Mouse (Mus musculus) forebrain, embryonic 16.5 days (tissue): ENCODE results near the gene Tpra1. TPM values are rescaled to one million over a fixed set of nuclear protein-coding genes. Genes with fewer than 3 reads are reported as not detected.

Experiments used
- ATAC-seq: fragments of 200-750 bp; cut with Nextera tagmentation; 2 replicates; pipeline ENCODE4 v1.8.0; 2017; ENCODE audit warnings: mild to moderate bottlenecking, moderate library complexity
- H3K27ac ChIP-seq: fragments of 300-500 bp; sonication (generic); 2 replicates; pipeline ENCODE4 v1.5.1; 2014; ENCODE audit warnings: low read length, control low read depth
- H3K27me3 ChIP-seq: fragments of 300-500 bp; sonication (generic); replicated peaks from 2 replicates; pipeline ENCODE4 v1.6.1; 2014; ENCODE audit warnings: low read length; ENCODE audit not compliant: control insufficient read depth, insufficient read depth
- H3K36me3 ChIP-seq: fragments of 300-500 bp; sonication (generic); 2 replicates; pipeline ENCODE4 v1.6.1; 2014; ENCODE audit not compliant: control insufficient read depth, insufficient read depth
- H3K4me1 ChIP-seq: fragments of 300-500 bp; sonication (generic); replicated peaks from 2 replicates; pipeline ENCODE4 v1.6.1; 2014; ENCODE audit warnings: low read length; ENCODE audit not compliant: control insufficient read depth, insufficient read depth
- H3K4me2 ChIP-seq: fragments of 300-500 bp; sonication (generic); 2 replicates; pipeline ENCODE4 v1.6.1; 2014; ENCODE audit warnings: mild to moderate bottlenecking, low read length, control low read depth
- H3K4me3 ChIP-seq: fragments of 300-500 bp; sonication (generic); replicated peaks from 2 replicates; pipeline ENCODE4 v1.5.1; 2014; ENCODE audit warnings: mild to moderate bottlenecking, low read length, control low read depth
- H3K9ac ChIP-seq: fragments of 300-500 bp; sonication (generic); replicated peaks from 2 replicates; pipeline ENCODE4 v1.6.1; 2014; ENCODE audit warnings: low read depth, low read length, control low read depth
- H3K9me3 ChIP-seq: fragments of 300-500 bp; sonication (generic); 2 replicates; pipeline ENCODE4 v1.6.1; 2016; ENCODE audit warnings: low read length; ENCODE audit not compliant: control insufficient read depth
- WGBS: fragments of 180-500 bp; shearing (Covaris S2); extraction: QIAGEN DNeasy Blood & Tissue Kit; methylation state at CpG from one replicate; pipeline ENCODE4 v1.1.7; 2014; 5-methylcytosine and 5-hydroxymethylcytosine counted together
- polyA plus RNA-seq: library from polyadenylated mRNA; unstranded; fragments of >200 nt; fragmentation: Nextera tagmentation; extraction: Ambion mirVana; gene quantifications from 2 replicates; pipeline ENCODE4 v1.2.1, GENCODE M21; 2015

Tpra1 gene
- polyA plus RNA-seq, 1 experiment from 2014 or later: 70.0 TPM

DNA sequence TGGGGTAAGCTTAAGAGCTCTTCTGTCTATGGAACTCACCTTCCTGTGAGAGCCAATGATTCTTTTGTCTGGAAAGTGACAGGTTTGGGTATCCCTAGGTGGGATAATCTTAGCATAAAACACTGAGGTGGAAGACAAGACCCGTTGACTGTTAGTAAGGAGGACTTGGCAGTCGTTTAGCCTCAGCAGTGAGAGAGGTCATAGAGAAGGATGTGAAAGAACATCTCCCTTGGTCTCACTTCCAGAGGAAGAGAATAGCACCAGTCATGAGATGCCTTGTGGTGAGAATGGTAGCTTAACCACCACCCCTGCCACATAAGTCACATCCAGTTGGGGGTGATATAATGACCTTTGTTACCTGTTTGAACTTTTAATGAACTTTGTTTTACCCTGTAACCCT lies 54.7 kb downstream of the Tpra1 start:
- Histone ChIP-seq H3K9ac (no peak overlapping the region), H3K4me2 (no peak overlapping the region), H3K36me3 (no peaks in the 10 kb centered on the region), H3K27ac (no peak overlapping the region), H3K4me3 (no peak overlapping the region), H3K9me3 (0 out of 2 replicates have a peak, but pooled peaks cover 4% of the 10 kb centered on the region), H3K27me3 (no peaks in the 10 kb centered on the region), H3K4me1 (peaks cover 6% of the 10 kb centered on the region)
- ATAC-seq: no peak
- 91% methylated on average over 2 of the region's 2 CpGs for WGBS

DNA sequence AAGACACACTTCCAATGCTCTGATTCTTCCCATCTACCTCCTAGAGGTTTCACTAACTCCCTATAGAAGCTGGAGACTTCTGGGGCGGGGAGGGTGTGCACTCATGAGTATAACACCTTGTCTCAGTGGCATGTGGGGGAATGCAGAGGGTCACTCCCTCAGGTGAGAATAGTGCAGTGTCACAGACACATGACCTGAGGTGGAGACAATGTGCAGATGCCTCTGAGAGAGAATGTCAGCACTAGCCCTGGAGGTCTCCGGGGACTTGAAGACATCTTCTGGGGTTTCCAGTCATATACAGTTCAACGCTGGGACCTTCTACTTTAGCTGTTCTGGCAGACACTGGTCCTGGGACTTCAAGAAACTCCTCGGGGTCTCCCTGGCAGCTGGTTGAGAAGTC lies 55.3 kb downstream of the Tpra1 start:
- peaks cover 6% of the 10 kb centered on the region for H3K4me1 ChIP-seq
- 94% methylated on average over 4 of the region's 4 CpGs for WGBS
- no peak overlapping the region for H3K4me3 ChIP-seq
- 0 out of 2 replicates have a peak, but pooled peaks cover 4% of the 10 kb centered on the region for H3K9me3 ChIP-seq
- no peak overlapping the region for H3K27ac ChIP-seq
- no peaks in the 10 kb centered on the region for H3K36me3 ChIP-seq
- H3K27me3 ChIP-seq: no peaks in the 10 kb centered on the region
- no peak overlapping the region for H3K9ac ChIP-seq
- H3K4me2 ChIP-seq: no peak overlapping the region
- ATAC-seq: no peak

DNA sequence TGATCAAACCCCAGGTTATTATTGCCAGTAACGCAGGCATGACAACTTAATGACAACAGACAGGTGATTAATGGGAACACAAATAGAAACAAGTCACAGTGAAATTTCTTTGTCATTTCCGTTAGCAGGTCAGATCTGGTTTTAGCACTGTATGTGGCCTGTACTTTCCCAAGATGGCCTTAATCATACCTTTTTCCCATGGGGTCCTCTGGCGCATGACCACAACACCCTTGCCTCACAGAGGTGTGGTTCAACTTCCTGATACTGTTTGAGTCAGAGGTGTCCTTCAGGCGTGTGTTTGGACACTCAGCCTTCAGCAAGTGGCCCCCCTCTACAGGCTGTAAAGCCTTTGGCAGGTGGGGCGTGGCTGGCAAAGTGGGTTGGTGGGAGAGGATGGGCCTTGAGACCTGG lies 55.8 kb downstream of the Tpra1 start:
- H3K36me3 ChIP-seq: no peaks in the 10 kb centered on the region
- no peak overlapping the region for H3K4me2 ChIP-seq
- ATAC-seq: no peak

DNA sequence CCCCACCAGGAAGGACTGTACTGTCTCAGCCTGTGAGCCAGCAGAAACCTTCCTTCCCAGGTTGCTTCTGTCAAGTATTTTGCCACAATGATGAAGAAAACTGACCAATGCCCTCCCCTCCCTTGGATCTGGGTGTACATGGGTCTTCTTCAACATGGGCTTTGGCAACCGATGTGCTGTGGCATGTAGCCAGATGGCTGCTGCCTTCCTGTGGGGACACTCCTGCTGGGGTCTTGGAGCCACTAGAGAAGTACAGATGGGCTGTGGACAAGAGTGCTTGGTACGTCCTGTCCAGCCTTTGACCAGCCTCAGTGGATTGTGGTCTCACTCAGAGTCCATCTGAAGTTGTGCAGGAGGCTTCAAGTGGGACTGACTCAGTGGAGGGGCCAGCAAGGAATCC lies 56.3 kb downstream of the Tpra1 start:
- H3K27me3 ChIP-seq: no peaks in the 10 kb centered on the region
- ATAC-seq: no peak
- H3K36me3 ChIP-seq: no peaks in the 10 kb centered on the region
- 91% methylated on average over 2 of the region's 2 CpGs for WGBS
- H3K9me3 ChIP-seq: 0 out of 2 replicates have a peak, but pooled peaks cover 2% of the 10 kb centered on the region
- no peak overlapping the region for H3K27ac ChIP-seq
- no peak overlapping the region for H3K4me2 ChIP-seq
- peaks cover 6% of the 10 kb centered on the region for H3K4me1 ChIP-seq
- no peak overlapping the region for H3K4me3 ChIP-seq
- H3K9ac ChIP-seq: no peak overlapping the region

More for the DNA sequence above, 55.8 kb downstream of the Tpra1 start:
- peaks cover 6% of the 10 kb centered on the region for H3K4me1 ChIP-seq
- WGBS: 88% methylated on average over 5 of the region's 5 CpGs
- no peak overlapping the region for H3K9ac ChIP-seq
- H3K9me3 ChIP-seq: 0 out of 2 replicates have a peak, but pooled peaks cover 4% of the 10 kb centered on the region
- no peaks in the 10 kb centered on the region for H3K27me3 ChIP-seq
- no peak overlapping the region for H3K27ac ChIP-seq
- no peak overlapping the region for H3K4me3 ChIP-seq

DNA sequence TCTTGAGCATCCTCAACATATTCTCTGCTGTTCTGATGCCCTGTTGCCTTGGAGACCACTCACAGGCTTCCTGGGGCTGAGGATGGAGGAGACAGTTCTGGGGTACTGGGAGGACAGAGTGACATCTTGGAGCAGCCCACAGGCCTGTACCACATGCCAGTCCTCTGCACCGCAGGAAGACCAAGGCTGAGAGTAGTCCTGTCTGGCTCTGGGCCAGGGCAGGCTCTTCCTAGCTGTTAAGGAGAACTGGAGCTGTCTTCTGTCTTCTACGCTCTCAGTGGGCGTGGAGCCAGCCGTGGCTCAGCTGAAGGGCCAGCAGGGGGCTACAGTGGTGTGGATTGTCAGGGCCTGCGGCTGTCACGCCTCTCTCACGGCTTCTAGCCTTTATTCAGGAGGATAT lies 57.8 kb downstream of the Tpra1 start:
- Histone ChIP-seq H3K27ac (no peak overlapping the region), H3K4me2 (no peak overlapping the region), H3K27me3 (no peaks in the 10 kb centered on the region), H3K4me3 (no peak overlapping the region), H3K36me3 (no peaks in the 10 kb centered on the region), H3K9me3 (no peaks in the 10 kb centered on the region), H3K4me1 (peaks cover 6% of the 10 kb centered on the region), H3K9ac (no peak overlapping the region)
- 5% methylated on average over 7 of the region's 7 CpGs for WGBS
- peak; percentile 82 for ATAC-seq

DNA sequence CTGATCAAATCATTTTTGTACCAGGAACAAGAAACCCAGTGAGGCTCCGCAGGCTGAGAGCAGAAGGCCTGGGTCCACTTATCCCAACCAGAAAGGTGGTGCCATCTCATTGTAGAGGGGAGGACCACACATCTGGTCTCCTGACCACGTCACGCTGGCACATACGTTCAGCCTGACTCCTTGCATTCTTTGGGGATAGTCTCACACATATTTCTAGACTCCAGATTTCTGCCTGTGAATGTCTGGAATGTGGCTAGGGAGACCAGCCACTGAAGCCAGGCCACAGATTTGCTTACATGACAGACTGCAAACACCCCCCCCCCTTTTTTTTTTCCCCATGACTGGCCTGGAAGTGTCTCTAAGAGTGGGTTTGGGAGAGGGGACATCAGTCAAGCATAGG lies 58.9 kb downstream of the Tpra1 start:
- WGBS: 91% methylated on average over 4 of the region's 4 CpGs
- no peak overlapping the region for H3K27ac ChIP-seq
- H3K4me1 ChIP-seq: peaks cover 13% of the 10 kb centered on the region
- H3K27me3 ChIP-seq: no peaks in the 10 kb centered on the region
- no peak overlapping the region for H3K4me2 ChIP-seq
- no peak overlapping the region for H3K9ac ChIP-seq
- no peaks in the 10 kb centered on the region for H3K36me3 ChIP-seq
- H3K4me3 ChIP-seq: no peak overlapping the region
- ATAC-seq: no peak
- no peaks in the 10 kb centered on the region for H3K9me3 ChIP-seq

Other genes starting within 250 kb of the Tpra1 start
- 23.3 and 35.2 TPM in 2 replicates for gene Mgll, start 177.8 kb upstream of the Tpra1 start, polyA plus RNA-seq
- gene Abtb1, start 60.3 kb upstream of the Tpra1 start, polyA plus RNA-seq: 44.7 and 47.0 TPM in 2 replicates
- gene Podxl2, start 27.2 kb upstream of the Tpra1 start, polyA plus RNA-seq: 592 and 647 TPM in 2 replicates
- gene Mcm2, start 3.5 kb upstream of the Tpra1 start, polyA plus RNA-seq: 60.2 and 64.6 TPM in 2 replicates